ENCODE assay signal across 7 mouse cellular contexts in the genomic region with DNA sequence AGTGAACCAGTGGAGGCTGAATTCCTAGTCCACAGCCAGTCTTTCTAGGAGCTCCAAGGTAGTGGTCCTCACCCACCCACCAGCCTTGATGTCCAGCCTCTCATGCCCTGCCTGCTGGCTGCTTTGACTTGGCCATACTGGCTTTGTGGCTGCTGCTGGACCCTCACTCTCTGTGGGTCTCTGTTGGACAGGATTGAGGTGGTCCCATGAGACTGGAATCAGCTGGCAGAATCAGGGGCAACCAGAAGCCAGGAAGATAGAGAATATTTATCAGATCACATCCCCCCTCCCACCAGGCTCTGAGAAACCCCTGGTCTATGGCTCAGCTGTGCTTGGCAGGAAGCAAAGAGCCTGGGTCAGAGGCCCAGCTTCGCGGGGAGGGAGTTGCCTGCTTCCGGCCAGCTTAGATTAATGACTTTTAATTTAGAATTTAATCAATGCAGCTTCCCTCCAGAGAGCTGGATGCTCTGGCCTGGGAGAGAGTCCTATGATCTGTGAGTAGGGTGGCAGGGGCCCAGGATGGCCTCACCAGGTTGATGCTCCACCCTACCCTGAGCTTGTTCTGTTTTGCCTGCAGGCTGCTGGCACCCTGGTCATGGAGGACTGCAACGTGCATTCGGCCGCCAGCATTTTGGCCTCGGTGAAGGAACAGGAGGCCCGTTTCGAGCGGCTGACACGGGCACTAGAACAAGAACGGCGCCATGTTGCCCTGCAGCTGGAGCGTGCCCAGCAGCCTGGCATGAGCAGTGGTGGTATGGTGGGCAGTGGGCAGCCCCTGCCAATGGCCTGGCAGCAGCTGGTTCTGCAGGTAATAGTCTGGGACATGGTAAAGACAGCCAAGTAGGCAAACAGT. TPM values are rescaled to one million over a fixed set of nuclear protein-coding genes. Genes with fewer than 3 reads are reported as not detected.
A peak's percentile ranks its signal among the peaks of the same experiment; 100 is the strongest.
DNase-seq lines count a peak whose midpoint lies in the region; ATAC-seq and TF ChIP-seq lines count a peak whose summit lies in the region.

No protein-coding gene starts in this region.

- no peaks in the 10 kb centered on the region for H3K9me3 ChIP-seq in heart, embryonic 16.5 days (replicated peaks; ENCODE audit: control insufficient read depth, low read length)
- no peaks in the 10 kb centered on the region for H3K9me3 ChIP-seq in intestine, embryonic 15.5 days
- H3K9me3 ChIP-seq in midbrain, embryonic 14.5 days (ENCODE audit: control insufficient read depth, low read length), result no peaks in the 10 kb centered on the region

- H3K4me3 ChIP-seq in layer of hippocampus, adult 2 months, result no peak overlapping the region
- H3K4me3 ChIP-seq in heart, embryonic 16.5 days (ENCODE audit: low read length), result no peak overlapping the region
- no peak overlapping the region for H3K4me3 ChIP-seq in intestine, embryonic 15.5 days (replicated peaks)
- no peak overlapping the region for H3K4me3 ChIP-seq in midbrain, embryonic 14.5 days (replicated peaks; ENCODE audit: low read depth, low read length)

- no peak for TF ChIP-seq CTCF in layer of hippocampus, adult 2 months (conservative IDR thresholded peaks at IDR 0.05)

- no peaks in the 10 kb centered on the region for H3K27me3 ChIP-seq in heart, embryonic 16.5 days (ENCODE audit: control insufficient read depth, insufficient read depth, low read length)
- H3K27me3 ChIP-seq in intestine, embryonic 15.5 days (replicated peaks), result no peaks in the 10 kb centered on the region
- H3K27me3 ChIP-seq in midbrain, embryonic 14.5 days (ENCODE audit: control insufficient read depth, insufficient read depth, low read length), result no peaks in the 10 kb centered on the region

- peaks cover 33% of the 10 kb centered on the region for H3K4me1 ChIP-seq in heart, embryonic 16.5 days (ENCODE audit: control insufficient read depth, insufficient read depth, low read length)
- peaks cover 23% of the 10 kb centered on the region for H3K4me1 ChIP-seq in intestine, embryonic 15.5 days (replicated peaks)
- H3K4me1 ChIP-seq in midbrain, embryonic 14.5 days (ENCODE audit: control insufficient read depth, insufficient read depth, low read length), result peaks cover 29% of the 10 kb centered on the region

- no peak for ATAC-seq in heart, embryonic 16.5 days (replicated peaks; ENCODE audit: extremely low read depth, insufficient read depth, low FRiP score)
- ATAC-seq in intestine, embryonic 15.5 days, result no peak
- ATAC-seq in midbrain, embryonic 14.5 days (ENCODE audit: low FRiP score, low TSS enrichment), result no peak

- H3K9ac ChIP-seq in heart, embryonic 16.5 days (ENCODE audit: low read length), result peak overlapping the region; percentile 37
- no peak overlapping the region; the same call in 1 of the 2 replicates for H3K9ac ChIP-seq in intestine, embryonic 15.5 days
- H3K9ac ChIP-seq in midbrain, embryonic 14.5 days (replicated peaks; ENCODE audit: low read length), result no peak overlapping the region; the same call in 1 of the 2 replicates

- peak overlapping the region; percentile 51; the same call in 1 of the 2 replicates for H3K27ac ChIP-seq in layer of hippocampus, adult 2 months
- H3K27ac ChIP-seq in heart, embryonic 16.5 days (ENCODE audit: low read length), result peak overlapping the region; percentile 8
- H3K27ac ChIP-seq in intestine, embryonic 15.5 days, result peak overlapping the region; percentile 60
- H3K27ac ChIP-seq in midbrain, embryonic 14.5 days (replicated peaks; ENCODE audit: low read depth, low read length), result peak overlapping the region; percentile 52

- 87% methylated on average over 14 of the region's 14 CpGs for WGBS in heart, embryonic 16.5 days
- 76% methylated on average over 14 of the region's 14 CpGs for WGBS in intestine, embryonic 15.5 days
- 77% methylated on average over 14 of the region's 14 CpGs for WGBS in midbrain, embryonic 14.5 days

- H3K36me3 ChIP-seq in heart, embryonic 16.5 days (ENCODE audit: control insufficient read depth, insufficient read depth), result no peaks in the 10 kb centered on the region
- H3K36me3 ChIP-seq in intestine, embryonic 15.5 days, result no peaks in the 10 kb centered on the region
- H3K36me3 ChIP-seq in midbrain, embryonic 14.5 days (ENCODE audit: control insufficient read depth, insufficient read depth, low read length), result no peaks in the 10 kb centered on the region

- DNase-seq in layer of hippocampus, adult 2 months (ENCODE audit: low spot score in 2 of 2), result no peak
- DNase-seq in layer of hippocampus, adult 18-20 months (ENCODE audit: low spot score in 2 of 2), result no peak
- DNase-seq in midbrain, embryonic 14.5 days, result no peak
- DNase-seq in spleen, postnatal 4 days (ENCODE audit: low spot score in 2 of 2), result no peak
- DNase-seq in right cerebral cortex, postnatal 36 days (ENCODE audit: low spot score in 2 of 2), result no peak

- no peak overlapping the region for H3K4me2 ChIP-seq in heart, embryonic 16.5 days (ENCODE audit: low read depth, low read length)
- no peak overlapping the region for H3K4me2 ChIP-seq in intestine, embryonic 15.5 days (replicated peaks)
- H3K4me2 ChIP-seq in midbrain, embryonic 14.5 days (ENCODE audit: low read length), result no peak overlapping the region

RNA-seq across cellular contexts. Expression of gene Txnrd2, which starts 37.4 kb away (rescaled TPM):
- total RNA-seq in layer of hippocampus, adult 2 months (2021), result 10 to 100 TPM; 19.7 to 21.4 TPM
- total RNA-seq in layer of hippocampus, adult 18-20 months (2021), result 10 to 100 TPM; 15.3 to 22.4 TPM
- 38.4 and 39.6 TPM in 2 replicates for polyA plus RNA-seq in heart, embryonic 16.5 days (2015; fragmentation: Nextera tagmentation; extraction: Ambion mirVana)
- polyA plus RNA-seq in intestine, embryonic 15.5 days (2015; fragmentation: Nextera tagmentation; extraction: Ambion mirVana), result 25.4 and 25.8 TPM in 2 replicates
- polyA plus RNA-seq in midbrain, embryonic 14.5 days (2014; fragmentation: Nextera tagmentation; extraction: Ambion mirVana), result 24.9 and 28.7 TPM in 2 replicates

RNA-seq across cellular contexts. Expression of gene Comt, which starts 37.8 kb away (rescaled TPM):
- total RNA-seq in layer of hippocampus, adult 2 months (2021), result 10 to 100 TPM; 74.6 to 75.1 TPM
- total RNA-seq in layer of hippocampus, adult 18-20 months (2021), result 10 to 100 TPM; 78.2 to 82.4 TPM
- 128 and 142 TPM in 2 replicates for polyA plus RNA-seq in heart, embryonic 16.5 days (2015; fragmentation: Nextera tagmentation; extraction: Ambion mirVana)
- 89.5 and 97.1 TPM in 2 replicates for polyA plus RNA-seq in intestine, embryonic 15.5 days (2015; fragmentation: Nextera tagmentation; extraction: Ambion mirVana)
- 79.9 and 81.3 TPM in 2 replicates for polyA plus RNA-seq in midbrain, embryonic 14.5 days (2014; fragmentation: Nextera tagmentation; extraction: Ambion mirVana)

RNA-seq across cellular contexts. Expression of gene Arvcf, which starts 40.8 kb away (rescaled TPM):
- 10 to 100 TPM; 40.4 to 41.4 TPM for total RNA-seq in layer of hippocampus, adult 2 months (2021)
- total RNA-seq in layer of hippocampus, adult 18-20 months (2021), result 10 to 100 TPM; 33.2 to 38.6 TPM
- 33.1 and 39.5 TPM in 2 replicates for polyA plus RNA-seq in heart, embryonic 16.5 days (2015; fragmentation: Nextera tagmentation; extraction: Ambion mirVana)
- 21.7 and 22.1 TPM in 2 replicates for polyA plus RNA-seq in intestine, embryonic 15.5 days (2015; fragmentation: Nextera tagmentation; extraction: Ambion mirVana)
- polyA plus RNA-seq in midbrain, embryonic 14.5 days (2014; fragmentation: Nextera tagmentation; extraction: Ambion mirVana), result 70.2 and 70.4 TPM in 2 replicates

RNA-seq across cellular contexts. Expression of gene Tango2, which starts 40.9 kb away (rescaled TPM):
- total RNA-seq in layer of hippocampus, adult 2 months (2021), result 100 to 1,000 TPM; 128 to 130 TPM
- total RNA-seq in layer of hippocampus, adult 18-20 months (2021), result 100 to 1,000 TPM; 102 to 116 TPM
- 72.9 and 74.6 TPM in 2 replicates for polyA plus RNA-seq in heart, embryonic 16.5 days (2015; fragmentation: Nextera tagmentation; extraction: Ambion mirVana)
- 43.0 and 49.4 TPM in 2 replicates for polyA plus RNA-seq in intestine, embryonic 15.5 days (2015; fragmentation: Nextera tagmentation; extraction: Ambion mirVana)
- polyA plus RNA-seq in midbrain, embryonic 14.5 days (2014; fragmentation: Nextera tagmentation; extraction: Ambion mirVana), result 70.0 TPM in 2 replicates

Comparison
In these comparisons a context has a peak if more than half of its experiments do, and no peak if none do; other contexts are left out.
1. H3K27ac ChIP-seq: peak in every context shown above with its lines; median percentile 60 in intestine, embryonic 15.5 days; 52 in midbrain, embryonic 14.5 days; 51 in layer of hippocampus, adult 2 months; 8 in heart, embryonic 16.5 days.